Mouse (Mus musculus) lung, adult 2 months (tissue): ENCODE data around the gene Tmem107.

Experiments used
- CTCF ChIP-seq: fragments of 200-500 bp; IDR thresholded peaks from 2 replicates; pipeline ENCODE4 v1.5.1; 2011; ENCODE audit warnings: mild to moderate bottlenecking, low read length, control low read depth; ENCODE audit not compliant: insufficient read depth
- POLR2A ChIP-seq: fragments of 200-500 bp; IDR thresholded peaks from 2 replicates; pipeline ENCODE4 v1.6.1; 2011; ENCODE audit warnings: low read depth, mild to moderate bottlenecking, control low read depth, low read length, borderline replicate concordance; ENCODE audit errors: extremely low read depth

GRCm38 (mm10) chr11:69070093-69070492 lies 513 bp upstream of the Tmem107 start:
- TF ChIP-seq CTCF: no peak
- TF ChIP-seq POLR2A: no peak
